Mouse (Mus musculus) liver, embryonic 15.5 days (tissue): Measurements from ENCODE around the gene Abraxas2. TPM values are rescaled to one million over a fixed set of nuclear protein-coding genes. Genes with fewer than 3 reads are reported as not detected.

Experiments used
- ATAC-seq: fragments of 200-750 bp; cut with Nextera tagmentation; 2 replicates; pipeline ENCODE4 v1.8.0; 2017; ENCODE audit warnings: moderate number of reproducible peaks, mild to moderate bottlenecking, moderate library complexity; ENCODE audit not compliant: insufficient read depth
- H3K27ac ChIP-seq: fragments of 300-500 bp; sonication (generic); replicated peaks from 2 replicates; pipeline ENCODE4 v1.5.1; 2015; ENCODE audit warnings: mild to moderate bottlenecking, inconsistent platforms
- H3K27me3 ChIP-seq: fragments of 300-500 bp; sonication (generic); 2 replicates; pipeline ENCODE4 v1.6.1; 2015; ENCODE audit warnings: mild to moderate bottlenecking, inconsistent platforms
- H3K36me3 ChIP-seq: fragments of 300-500 bp; sonication (generic); replicated peaks from 2 replicates; pipeline ENCODE4 v1.6.1; 2015; ENCODE audit warnings: moderate library complexity, mild to moderate bottlenecking, inconsistent platforms
- H3K4me1 ChIP-seq: fragments of 300-500 bp; sonication (generic); replicated peaks from 2 replicates; pipeline ENCODE4 v1.6.1; 2015; ENCODE audit warnings: inconsistent platforms
- H3K4me2 ChIP-seq: fragments of 300-500 bp; sonication (generic); 2 replicates; pipeline ENCODE4 v1.6.1; 2015; ENCODE audit warnings: moderate library complexity, mild to moderate bottlenecking, inconsistent platforms
- H3K4me3 ChIP-seq: fragments of 300-500 bp; sonication (generic); replicated peaks from 2 replicates; pipeline ENCODE4 v1.5.1; 2015; ENCODE audit warnings: mild to moderate bottlenecking, inconsistent platforms
- H3K9ac ChIP-seq: fragments of 300-500 bp; sonication (generic); 2 replicates; pipeline ENCODE4 v1.6.1; 2015; ENCODE audit warnings: moderate library complexity, mild to moderate bottlenecking, inconsistent platforms
- H3K9me3 ChIP-seq: fragments of 300-500 bp; sonication (generic); replicated peaks from 2 replicates; pipeline ENCODE4 v1.6.1; 2016; ENCODE audit warnings: inconsistent platforms
- WGBS: fragments of 180-500 bp; shearing (Covaris S2); methylation state at CpG from one replicate; pipeline ENCODE4 v1.1.7; 2015; ENCODE audit warnings: mixed read lengths; ENCODE audit not compliant: insufficient replicate concordance; 5-methylcytosine and 5-hydroxymethylcytosine counted together
- polyA plus RNA-seq: library from polyadenylated mRNA; unstranded; fragments of >200 nt; fragmentation: Nextera tagmentation; extraction: Ambion mirVana; gene quantifications from 2 replicates; pipeline ENCODE4 v1.2.1, GENCODE M21; 2015

The Abraxas2 gene
- polyA plus RNA-seq, 1 experiment from 2014 or later, result 13.9 TPM

DNA sequence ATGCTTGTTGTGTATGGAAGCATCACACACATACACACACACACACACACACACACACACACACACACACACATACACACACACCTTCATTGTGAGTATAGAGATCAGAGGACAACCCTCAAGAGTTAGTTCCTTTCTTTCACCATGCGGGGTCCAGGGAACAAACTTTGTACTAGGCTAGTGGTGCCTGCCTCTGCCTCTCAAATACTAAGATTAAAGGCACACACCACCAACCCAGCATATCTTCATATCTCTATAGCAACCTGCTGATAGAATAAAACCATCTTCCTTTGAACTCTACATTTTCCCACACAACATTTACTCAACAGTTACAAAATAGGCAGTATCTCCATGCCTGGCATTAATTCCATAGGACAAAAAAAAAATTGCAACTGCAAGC is 2.9 kb upstream of the Abraxas2 start:
- H3K9me3 ChIP-seq, result no peaks in the 10 kb centered on the region
- H3K4me3 ChIP-seq, result no peak overlapping the region
- no peak overlapping the region for H3K27ac ChIP-seq
- WGBS, result 48% methylated on average over 1 of the region's 1 CpGs
- H3K4me1 ChIP-seq, result peaks cover 36% of the 10 kb centered on the region
- H3K27me3 ChIP-seq, result no peaks in the 10 kb centered on the region
- no peak for ATAC-seq
- no peak overlapping the region for H3K4me2 ChIP-seq
- no peak overlapping the region for H3K9ac ChIP-seq
- no peaks in the 10 kb centered on the region for H3K36me3 ChIP-seq

DNA sequence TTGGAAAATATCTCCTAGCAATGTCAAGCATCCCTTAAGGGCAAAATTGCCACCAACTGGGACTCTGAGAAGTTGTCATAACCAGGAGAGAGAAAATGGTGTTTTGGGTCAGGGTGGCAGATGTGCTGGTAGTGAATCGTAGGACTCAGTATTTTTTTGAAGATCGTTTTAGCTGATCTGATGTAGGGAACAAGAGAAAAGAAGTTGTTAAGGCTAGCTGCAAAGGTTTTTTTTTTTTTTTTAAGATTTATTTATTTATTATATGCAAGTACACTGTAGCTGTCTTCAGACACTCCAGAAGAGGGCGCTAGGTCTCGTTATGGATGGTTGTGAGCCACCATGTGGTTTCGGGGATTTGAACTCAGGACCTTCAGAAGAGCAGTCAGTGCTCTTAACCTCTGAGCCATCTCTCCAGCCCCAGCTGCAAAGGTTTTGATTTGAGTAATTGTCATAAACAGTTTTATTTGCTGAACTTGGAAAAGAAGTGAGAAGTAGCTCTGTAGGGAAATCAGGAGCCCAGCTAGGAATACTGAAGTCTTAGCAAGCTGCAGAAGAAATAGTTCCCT is 899 bp upstream of the Abraxas2 start:
- Histone ChIP-seq H3K4me1 (peaks cover 44% of the 10 kb centered on the region), H3K27ac (no peak overlapping the region), H3K36me3 (no peaks in the 10 kb centered on the region), H3K9ac (no peak overlapping the region), H3K4me2 (no peak overlapping the region), H3K9me3 (no peaks in the 10 kb centered on the region), H3K27me3 (no peaks in the 10 kb centered on the region), H3K4me3 (no peak overlapping the region)
- ATAC-seq, result no peak
- WGBS, result 63% methylated on average over 5 of the region's 5 CpGs

DNA sequence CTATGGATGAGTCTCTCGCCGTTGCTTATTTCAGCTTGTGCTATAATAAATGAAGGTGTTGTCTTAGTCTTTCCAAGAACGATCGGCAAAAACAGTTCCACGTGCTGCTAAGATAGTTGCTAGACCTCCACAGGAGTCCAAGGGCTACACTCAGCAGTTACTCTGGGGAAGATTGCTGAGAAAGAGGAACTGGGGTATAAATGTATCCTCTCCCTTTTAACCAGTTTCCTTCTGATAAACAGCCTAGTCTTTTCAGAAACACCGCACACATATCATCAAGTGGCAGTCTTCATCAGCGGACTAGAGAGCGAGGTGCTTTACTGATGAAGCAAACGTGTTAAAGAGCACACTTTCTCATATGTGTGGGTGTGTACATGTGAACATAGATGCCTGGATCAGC is 7.3 kb downstream of the Abraxas2 start:
- no peak overlapping the region for H3K4me3 ChIP-seq
- peaks cover 16% of the 10 kb centered on the region for H3K4me1 ChIP-seq
- ATAC-seq, result no peak
- peaks cover 57% of the 10 kb centered on the region for H3K36me3 ChIP-seq
- no peaks in the 10 kb centered on the region for H3K27me3 ChIP-seq
- H3K4me2 ChIP-seq, result no peak overlapping the region
- H3K27ac ChIP-seq, result no peak overlapping the region
- H3K9ac ChIP-seq, result no peak overlapping the region
- WGBS, result 21% methylated on average over 9 of the region's 9 CpGs
- no peaks in the 10 kb centered on the region for H3K9me3 ChIP-seq

DNA sequence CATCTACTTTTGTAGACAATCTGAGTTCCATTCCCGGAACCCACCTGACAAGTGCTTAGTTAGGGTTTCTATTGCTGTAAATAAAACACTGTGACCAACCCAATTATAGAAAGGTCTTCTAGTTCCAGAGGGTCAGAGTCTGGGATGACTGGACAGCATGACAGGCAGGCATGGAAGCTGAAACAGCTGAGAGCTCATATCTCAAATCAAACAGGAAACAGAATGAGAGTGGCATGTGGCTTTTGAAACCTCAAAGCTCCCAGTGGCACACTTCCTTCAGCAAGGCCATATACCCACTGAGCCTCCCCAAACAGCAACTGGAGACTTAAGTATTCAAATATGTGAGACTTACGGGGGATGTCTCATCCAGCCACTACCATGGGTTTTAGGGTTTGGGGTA is 14.0 kb downstream of the Abraxas2 start:
- no peak for ATAC-seq
- H3K4me3 ChIP-seq, result no peak overlapping the region
- no peaks in the 10 kb centered on the region for H3K27me3 ChIP-seq
- H3K4me2 ChIP-seq, result no peak overlapping the region
- H3K9ac ChIP-seq, result no peak overlapping the region
- 63% methylated on average over 2 of the region's 2 CpGs for WGBS
- no peaks in the 10 kb centered on the region for H3K4me1 ChIP-seq
- H3K36me3 ChIP-seq, result peaks cover 90% of the 10 kb centered on the region
- no peak overlapping the region for H3K27ac ChIP-seq
- no peaks in the 10 kb centered on the region for H3K9me3 ChIP-seq

DNA sequence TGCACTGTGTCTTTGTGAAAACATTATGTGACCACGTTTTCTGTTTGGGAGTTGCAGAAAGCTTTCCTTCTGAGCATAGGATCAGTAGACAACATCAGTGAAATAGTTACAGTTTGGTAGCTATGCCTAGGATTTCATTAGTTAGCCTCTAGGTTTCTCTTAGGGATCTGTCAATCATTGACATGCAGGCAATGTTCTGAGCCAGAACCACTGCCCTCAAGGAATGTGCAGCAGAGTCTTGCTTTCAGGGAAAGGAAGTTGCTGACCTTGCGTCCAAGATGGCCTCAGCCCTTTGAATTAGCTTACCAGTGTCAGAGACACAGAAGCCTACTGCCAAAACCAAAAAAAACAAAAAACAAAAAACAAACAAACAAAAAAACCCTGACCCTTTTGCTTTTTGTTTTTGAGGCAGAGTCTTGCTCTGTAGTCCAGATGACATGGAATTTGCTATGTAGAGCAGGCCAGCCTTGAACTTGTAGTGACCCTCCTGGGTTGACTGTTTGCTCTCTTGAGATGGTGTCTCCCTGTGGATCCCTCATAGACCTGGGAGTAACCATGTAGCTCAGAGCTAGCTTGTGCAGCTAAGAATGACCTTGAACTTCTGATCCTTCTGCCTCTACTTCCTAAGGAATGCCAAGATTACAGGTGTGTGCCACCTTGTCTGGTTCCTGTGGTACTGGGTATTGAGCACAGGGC is 16.5 kb downstream of the Abraxas2 start:
- Histone ChIP-seq H3K9me3 (no peaks in the 10 kb centered on the region), H3K27ac (no peak overlapping the region), H3K4me1 (no peaks in the 10 kb centered on the region), H3K36me3 (peaks cover 93% of the 10 kb centered on the region), H3K4me2 (no peak overlapping the region), H3K4me3 (no peak overlapping the region), H3K9ac (no peak overlapping the region), H3K27me3 (no peaks in the 10 kb centered on the region)
- 79% methylated on average over 2 of the region's 2 CpGs for WGBS
- no peak for ATAC-seq

DNA sequence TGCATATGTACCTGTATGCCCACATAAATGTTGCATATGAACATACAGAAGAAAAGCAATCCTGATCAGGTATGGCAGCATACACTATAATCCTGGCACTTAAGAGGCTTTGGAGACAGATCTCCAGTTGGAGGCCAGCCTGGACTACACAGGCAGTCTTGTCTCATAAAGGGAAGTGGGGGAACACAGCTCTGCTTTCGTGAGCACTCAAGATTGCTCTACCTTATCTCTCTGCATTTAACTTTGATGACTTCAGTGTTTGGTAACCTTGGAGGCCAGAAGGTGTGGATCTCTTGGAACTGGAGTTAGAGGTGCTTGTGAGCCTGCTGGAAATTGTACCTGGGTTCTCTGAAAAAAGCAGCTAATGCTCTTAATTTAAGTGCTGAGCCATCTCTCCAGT is 21.3 kb downstream of the Abraxas2 start:
- Histone ChIP-seq H3K4me2 (no peak overlapping the region), H3K9me3 (no peaks in the 10 kb centered on the region), H3K4me1 (no peaks in the 10 kb centered on the region), H3K9ac (no peak overlapping the region), H3K27ac (no peak overlapping the region), H3K36me3 (peaks cover 90% of the 10 kb centered on the region), H3K27me3 (no peaks in the 10 kb centered on the region), H3K4me3 (no peak overlapping the region)
- no peak for ATAC-seq
- WGBS, result 54% methylated on average over 1 of the region's 1 CpGs

DNA sequence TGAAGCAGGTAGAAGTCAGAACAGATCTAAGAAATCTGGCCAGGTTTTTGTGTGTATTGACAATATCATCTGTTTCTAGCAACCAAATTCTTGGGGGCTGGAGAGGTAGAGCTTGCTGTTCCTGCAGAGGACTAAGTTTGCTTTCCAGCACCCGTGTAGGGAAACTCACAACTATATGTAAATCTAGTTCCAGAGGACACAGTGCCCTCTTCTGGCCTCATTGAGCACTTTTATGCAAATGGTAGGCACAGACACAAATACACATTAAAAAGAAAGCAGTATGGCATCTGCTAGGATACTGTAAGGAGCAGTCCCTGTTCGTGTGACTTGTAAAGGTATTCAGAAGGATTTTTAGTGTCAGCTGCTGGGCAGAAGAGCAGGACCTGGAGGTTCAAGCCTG is 23.3 kb downstream of the Abraxas2 start:
- ATAC-seq, result no peak
- H3K9ac ChIP-seq, result no peak overlapping the region
- H3K36me3 ChIP-seq, result peaks cover 70% of the 10 kb centered on the region
- H3K27ac ChIP-seq, result no peak overlapping the region
- H3K9me3 ChIP-seq, result no peaks in the 10 kb centered on the region
- no peaks in the 10 kb centered on the region for H3K4me1 ChIP-seq
- no peaks in the 10 kb centered on the region for H3K27me3 ChIP-seq
- H3K4me2 ChIP-seq, result no peak overlapping the region
- WGBS, result 47% methylated on average over 2 of the region's 2 CpGs
- H3K4me3 ChIP-seq, result no peak overlapping the region

DNA sequence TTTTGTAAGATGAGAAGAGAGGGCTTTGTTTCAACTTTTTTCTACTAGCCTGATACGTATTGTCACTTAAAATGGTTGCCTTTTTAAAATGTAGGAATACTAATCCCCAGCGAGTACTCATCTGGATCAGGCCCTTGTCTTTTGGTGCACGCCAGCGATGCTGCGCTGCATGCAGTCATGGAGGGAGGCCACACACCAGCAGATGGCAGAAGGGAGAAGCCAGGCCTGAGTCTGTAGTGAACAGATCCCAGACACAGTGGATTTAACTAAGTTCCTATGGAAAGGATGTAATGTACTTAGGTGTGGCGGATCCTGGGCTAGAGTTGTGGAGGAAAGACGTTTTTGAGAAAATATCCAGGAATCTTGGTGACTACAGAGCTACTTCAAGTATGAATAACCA is 25.0 kb downstream of the Abraxas2 start:
- WGBS, result 81% methylated on average over 7 of the region's 7 CpGs
- Histone ChIP-seq H3K9me3 (no peaks in the 10 kb centered on the region), H3K27ac (no peak overlapping the region), H3K4me1 (peaks cover 14% of the 10 kb centered on the region; the same call in 1 of the 2 replicates), H3K9ac (no peak overlapping the region), H3K4me3 (no peak overlapping the region), H3K36me3 (peaks cover 55% of the 10 kb centered on the region), H3K4me2 (no peak overlapping the region), H3K27me3 (no peaks in the 10 kb centered on the region)
- ATAC-seq, result no peak

DNA sequence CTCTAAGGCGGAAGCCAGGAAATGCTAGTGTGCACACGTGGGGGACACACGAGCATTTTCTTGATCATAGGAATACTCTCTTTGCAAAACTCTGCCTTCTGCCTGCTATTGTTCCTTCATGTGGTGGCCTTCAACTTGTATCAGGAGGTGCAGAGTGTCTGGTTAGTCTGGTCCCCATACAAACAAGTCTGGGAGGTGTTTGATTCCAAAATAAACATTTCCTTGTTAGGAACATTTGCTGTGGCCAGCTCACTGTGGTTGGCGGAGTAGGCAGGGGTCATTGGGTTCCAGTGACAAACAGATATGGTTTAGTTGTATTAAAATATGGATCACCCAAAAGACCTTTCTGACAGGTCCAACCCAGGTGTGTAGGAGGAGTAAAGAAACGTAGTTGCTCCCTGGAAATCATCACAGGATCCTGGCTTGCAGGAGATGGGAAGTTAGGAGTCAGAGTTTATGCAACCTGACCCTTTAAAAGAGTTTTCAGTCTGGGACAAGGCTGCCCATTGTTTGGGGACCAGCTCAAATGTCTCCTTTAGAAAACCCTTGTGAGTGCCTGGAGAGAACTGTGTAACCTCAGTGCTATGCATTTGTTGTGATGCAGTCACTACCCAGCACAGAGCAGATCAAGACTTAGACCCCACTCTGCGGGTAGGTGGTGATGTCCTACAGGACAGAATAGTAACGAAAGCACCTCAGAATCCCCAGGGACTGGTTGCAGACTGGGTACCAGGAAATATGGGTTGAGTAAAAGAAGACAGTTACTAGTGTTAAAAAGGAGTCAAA is 28.2 kb downstream of the Abraxas2 start:
- Histone ChIP-seq H3K27ac (no peak overlapping the region), H3K4me3 (no peak overlapping the region), H3K9ac (no peak overlapping the region), H3K9me3 (no peaks in the 10 kb centered on the region), H3K4me1 (peaks cover 14% of the 10 kb centered on the region; the same call in 1 of the 2 replicates), H3K36me3 (peaks cover 27% of the 10 kb centered on the region), H3K4me2 (no peak overlapping the region), H3K27me3 (no peaks in the 10 kb centered on the region)
- WGBS, result 52% methylated on average over 7 of the region's 7 CpGs
- no peak for ATAC-seq

DNA sequence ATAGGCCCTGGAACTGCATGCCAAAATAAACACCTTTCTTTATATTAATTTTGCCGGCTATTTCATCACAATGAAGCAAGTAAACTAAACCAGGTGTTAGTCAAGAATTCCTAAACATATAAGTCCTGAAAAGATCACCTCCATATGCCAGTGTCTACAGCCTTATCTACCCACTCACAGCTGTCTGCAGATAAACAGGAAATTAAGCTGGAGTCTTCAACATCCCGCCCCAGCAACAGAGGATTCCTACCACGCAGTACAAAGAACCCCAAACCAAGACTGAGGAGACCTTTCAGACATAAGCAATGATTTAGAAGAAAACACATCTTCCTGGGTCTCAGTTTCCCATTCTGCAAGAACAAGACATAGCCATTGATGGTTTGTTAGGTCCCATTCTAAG is 29.0 kb downstream of the Abraxas2 start:
- Histone ChIP-seq H3K9ac (no peak overlapping the region), H3K4me1 (peaks cover 14% of the 10 kb centered on the region; the same call in 1 of the 2 replicates), H3K27ac (no peak overlapping the region), H3K4me2 (no peak overlapping the region), H3K9me3 (no peaks in the 10 kb centered on the region), H3K4me3 (no peak overlapping the region), H3K27me3 (no peaks in the 10 kb centered on the region), H3K36me3 (peaks cover 19% of the 10 kb centered on the region)
- ATAC-seq, result no peak
- 27% methylated on average over 3 of the region's 3 CpGs for WGBS

DNA sequence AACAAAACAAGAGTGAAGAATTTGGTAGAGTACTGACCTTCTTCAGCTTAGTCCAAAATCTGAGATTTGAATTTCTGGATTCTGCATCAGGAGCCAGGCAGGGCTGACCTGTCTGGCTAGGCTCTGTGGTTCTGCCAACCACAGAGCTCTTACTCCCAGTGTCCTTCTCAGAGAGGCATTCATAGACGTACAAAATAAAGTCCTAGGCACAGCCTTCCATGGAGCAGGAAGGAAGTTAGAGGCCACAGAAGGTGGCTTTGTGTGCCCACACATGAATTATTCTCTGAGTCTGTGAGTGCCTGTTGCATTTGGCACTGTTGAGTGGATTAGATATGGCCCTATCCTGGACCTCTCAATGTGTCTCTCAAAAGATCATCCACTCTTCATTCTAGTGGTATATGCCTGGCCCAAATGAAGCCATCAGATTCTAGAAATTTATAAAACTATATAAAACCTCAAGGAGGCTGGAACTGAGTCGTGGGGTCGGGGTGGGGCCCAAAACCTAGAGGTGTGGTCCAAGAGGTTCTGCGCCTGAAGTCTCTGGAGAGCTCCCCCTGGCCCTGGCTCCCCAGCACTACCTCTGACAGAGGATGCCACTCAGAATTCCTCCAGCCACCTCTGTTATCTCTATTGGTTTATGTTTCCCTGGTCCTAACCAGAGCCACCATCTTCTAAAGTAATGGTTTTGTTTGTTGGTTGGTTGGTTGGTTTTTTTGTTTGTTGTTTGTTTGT is 29.7 kb downstream of the Abraxas2 start:
- H3K36me3 ChIP-seq, result peaks cover 12% of the 10 kb centered on the region
- H3K4me3 ChIP-seq, result no peak overlapping the region
- H3K27me3 ChIP-seq, result no peaks in the 10 kb centered on the region
- H3K9me3 ChIP-seq, result no peaks in the 10 kb centered on the region
- peaks cover 14% of the 10 kb centered on the region; the same call in 1 of the 2 replicates for H3K4me1 ChIP-seq
- H3K27ac ChIP-seq, result no peak overlapping the region
- WGBS, result 30% methylated on average over 4 of the region's 4 CpGs
- H3K4me2 ChIP-seq, result no peak overlapping the region
- ATAC-seq, result no peak
- no peak overlapping the region for H3K9ac ChIP-seq
